Comparison of ENCODE assay signal across 8 mouse cellular contexts in the genomic region with DNA sequence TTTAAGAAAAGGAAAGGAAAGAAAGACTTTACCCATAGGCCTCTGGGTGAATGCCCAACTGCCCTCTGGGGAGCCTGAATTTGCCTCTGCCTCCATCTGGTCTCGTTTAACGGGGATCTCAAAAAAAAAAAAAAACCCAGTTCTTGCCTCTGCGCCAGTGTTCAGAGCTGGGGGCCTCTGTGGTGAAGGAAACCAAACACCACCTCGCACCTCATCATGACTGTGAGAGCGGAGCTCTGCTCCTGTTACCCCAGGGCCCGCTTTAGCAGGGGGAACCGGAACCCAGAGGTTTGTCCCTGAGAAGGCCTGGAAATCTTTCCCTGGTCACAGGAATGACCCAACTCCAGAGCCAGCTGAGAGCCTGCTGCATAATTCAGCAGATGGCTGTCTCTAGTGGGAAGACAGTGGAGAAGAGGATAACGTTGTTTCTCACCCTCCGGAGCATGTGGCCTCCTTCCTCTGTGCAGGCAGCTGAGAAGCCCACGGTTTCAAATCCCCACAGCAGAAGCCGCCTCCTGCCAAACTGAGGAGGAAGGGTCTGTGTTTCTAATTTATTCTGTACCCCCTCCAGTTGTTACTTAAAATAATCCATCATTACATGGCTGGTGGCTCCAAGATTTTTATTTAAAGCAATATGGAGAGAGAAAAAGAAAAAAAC. TPM values are rescaled to one million over a fixed set of nuclear protein-coding genes. Genes with fewer than 3 reads are reported as not detected.
A peak's percentile ranks its signal among the peaks of the same experiment; 100 is the strongest.
DNase-seq lines count a peak whose midpoint lies in the region; ATAC-seq and TF ChIP-seq lines count a peak whose summit lies in the region.

No protein-coding gene starts in this region.

- H3K4me3 ChIP-seq in forebrain, postnatal 0 days (ENCODE audit: low read depth, low read length) = no peak overlapping the region
- H3K4me3 ChIP-seq in forebrain, embryonic 14.5 days (ENCODE audit: low read depth, low read length) = no peak overlapping the region

- peak; percentile 4 for DNase-seq in forebrain, postnatal 0 days
- no peak for DNase-seq in forebrain, embryonic 14.5 days (ENCODE audit: low spot score)
- peak; percentile 42 for DNase-seq in CD4-positive, CD25-positive, alpha-beta regulatory T cell, adult 2 months (ENCODE audit: low read depth, low spot score)
- DNase-seq in frontal cortex, adult 2 months (ENCODE audit: extremely low spot score in 1 of 2, low spot score in 1 of 2) = peak; percentile 40 to 58
- peak; percentile 48 for DNase-seq in thymus, postnatal 0 days (ENCODE audit: low spot score)
- no peak for DNase-seq in urinary bladder, postnatal 10 days (ENCODE audit: low spot score)
- no peak for DNase-seq in cerebellum, adult 11-12 months

- 59% methylated on average over 11 of the region's 11 CpGs for whole genome bisulfite sequencing in forebrain, postnatal 0 days
- WGBS in forebrain, embryonic 14.5 days = 65% methylated on average over 11 of the region's 11 CpGs

- H3K4me1 ChIP-seq in forebrain, postnatal 0 days (ENCODE audit: insufficient read depth) = 0 out of 2 replicates have a peak, but pooled peaks cover 5% of the 10 kb centered on the region
- peaks cover 2% of the 10 kb centered on the region; the same call in 1 of the 2 replicates for H3K4me1 ChIP-seq in forebrain, embryonic 14.5 days (ENCODE audit: control insufficient read depth, insufficient read depth, low read length)

- no peaks in the 10 kb centered on the region for H3K9me3 ChIP-seq in forebrain, postnatal 0 days (ENCODE audit: low read length)
- H3K9me3 ChIP-seq in forebrain, embryonic 14.5 days (replicated peaks; ENCODE audit: control insufficient read depth, low read length) = no peaks in the 10 kb centered on the region

- TF ChIP-seq CTCF in forebrain, postnatal 0 days (IDR thresholded peaks at IDR 0.05; ENCODE audit: low read depth) = no peak

- no peak overlapping the region for H3K4me2 ChIP-seq in forebrain, postnatal 0 days (ENCODE audit: low read depth)
- H3K4me2 ChIP-seq in forebrain, embryonic 14.5 days (ENCODE audit: low read length) = no peak overlapping the region

- no peak overlapping the region for H3K27ac ChIP-seq in forebrain, postnatal 0 days (ENCODE audit: low read depth, low read length)
- no peak overlapping the region for H3K27ac ChIP-seq in forebrain, embryonic 14.5 days (ENCODE audit: low read depth, low read length)

- no peak overlapping the region for H3K9ac ChIP-seq in forebrain, postnatal 0 days
- H3K9ac ChIP-seq in forebrain, embryonic 14.5 days (ENCODE audit: low read length) = no peak overlapping the region

- H3K27me3 ChIP-seq in forebrain, postnatal 0 days (ENCODE audit: insufficient read depth, low read length) = no peaks in the 10 kb centered on the region
- no peaks in the 10 kb centered on the region for H3K27me3 ChIP-seq in forebrain, embryonic 14.5 days (replicated peaks; ENCODE audit: control insufficient read depth, insufficient read depth, low read length)

- peak; percentile 69 for ATAC-seq in forebrain, postnatal 0 days
- no peak for ATAC-seq in forebrain, embryonic 14.5 days
- 0 out of 2 replicates have a peak, but pooled peaks have one; percentile 17 for ATAC-seq in monocyte, adult 5-6 weeks (replicated peaks; ENCODE audit: insufficient number of reproducible peaks, low FRiP score, low TSS enrichment, poor library complexity, severe bottlenecking)

- H3K36me3 ChIP-seq in forebrain, postnatal 0 days (ENCODE audit: insufficient read depth) = no peaks in the 10 kb centered on the region
- no peaks in the 10 kb centered on the region for H3K36me3 ChIP-seq in forebrain, embryonic 14.5 days (ENCODE audit: control insufficient read depth, insufficient read depth, low read length)

RNA-seq across cellular contexts. Expression of a gene that starts 7.8 kb away (rescaled TPM):
- 98.6 and 101 TPM in 2 replicates for total RNA-seq in forebrain, postnatal 0 days (2014; rRNA removed)
- polyA plus RNA-seq in forebrain, postnatal 0 days (2015; fragmentation: Nextera tagmentation; extraction: Ambion mirVana) = 59.1 and 60.8 TPM in 2 replicates
- polyA plus RNA-seq in forebrain, embryonic 14.5 days (2014; fragmentation: Nextera tagmentation; extraction: Ambion mirVana) = 49.3 and 60.5 TPM in 2 replicates
- 38.6 and 40.7 TPM in 2 replicates for polyA plus RNA-seq in frontal cortex, adult 2 months (2012; rRNA removed)
- total RNA-seq in monocyte, adult 5-6 weeks (2017) = 75.3 to 123 TPM (median 87.1 TPM) in 3 replicates
- polyA plus RNA-seq in thymus, postnatal 0 days (2015; fragmentation: Nextera tagmentation; extraction: Ambion mirVana) = 96.3 and 112 TPM in 2 replicates

Comparison
In these comparisons a context has a peak if more than half of its experiments do, and no peak if none do; other contexts are left out.
1. DNase-seq: peak in forebrain, postnatal 0 days (single experiment), CD4-positive, CD25-positive, alpha-beta regulatory T cell, adult 2 months (single experiment), frontal cortex, adult 2 months (2 of 2) and thymus, postnatal 0 days (single experiment); none in forebrain, embryonic 14.5 days (single experiment), urinary bladder, postnatal 10 days (single experiment) and cerebellum, adult 11-12 months (single experiment).